8 mouse cellular contexts compared by ENCODE assay signal in genomic region chr2:132715421-132716070, GRCm38 (mm10). TPM values are rescaled to one million over a fixed set of nuclear protein-coding genes. Genes with fewer than 3 reads are reported as not detected.
DNase-seq lines count a peak whose midpoint lies in the region; ATAC-seq lines count a peak whose summit lies in the region.

No protein-coding gene starts in this region.

- H3K4me1 ChIP-seq in embryonic facial prominence, embryonic 14.5 days (ENCODE audit: control insufficient read depth, insufficient read depth, low read length): no peaks in the 10 kb centered on the region
- no peaks in the 10 kb centered on the region for H3K4me1 ChIP-seq in hindbrain, embryonic 11.5 days (replicated peaks; ENCODE audit: control insufficient read depth, insufficient read depth, low read length)

- DNase-seq in lung, postnatal 36 days: peak; percentile 35
- DNase-seq in lung, postnatal 14 days: no peak
- DNase-seq in embryonic facial prominence, embryonic 14.5 days (ENCODE audit: low spot score): peak; percentile 68
- DNase-seq in hindbrain, embryonic 11.5 days (ENCODE audit: low spot score): peak; percentile 28
- peak; percentile 55 for DNase-seq in retina, postnatal 7 days (ENCODE audit: low read depth, low spot score)
- no peak for DNase-seq in B cell, adult 2 months
- no peak for DNase-seq in thymus, postnatal 25 days
- DNase-seq in frontal cortex, postnatal 25 days (ENCODE audit: low spot score in 2 of 2): no peak

- no peak overlapping the region for H3K4me2 ChIP-seq in embryonic facial prominence, embryonic 14.5 days (ENCODE audit: low read depth, low read length)
- H3K4me2 ChIP-seq in hindbrain, embryonic 11.5 days (replicated peaks; ENCODE audit: low read depth, low read length): no peak overlapping the region

- H3K9ac ChIP-seq in embryonic facial prominence, embryonic 14.5 days (ENCODE audit: low read depth, low read length): no peak overlapping the region
- no peak overlapping the region for H3K9ac ChIP-seq in hindbrain, embryonic 11.5 days (ENCODE audit: low read depth, low read length)

- no peaks in the 10 kb centered on the region for H3K9me3 ChIP-seq in embryonic facial prominence, embryonic 14.5 days (ENCODE audit: control insufficient read depth, low read length)
- H3K9me3 ChIP-seq in hindbrain, embryonic 11.5 days (ENCODE audit: control insufficient read depth, low read length): no peaks in the 10 kb centered on the region

- ATAC-seq in embryonic facial prominence, embryonic 14.5 days (ENCODE audit: low read depth): peak; percentile 64; the same call in 1 of the 2 replicates
- ATAC-seq in hindbrain, embryonic 11.5 days (ENCODE audit: low FRiP score): 0 out of 2 replicates have a peak, but pooled peaks have one; percentile 30

- H3K27me3 ChIP-seq in embryonic facial prominence, embryonic 14.5 days (replicated peaks; ENCODE audit: control insufficient read depth, insufficient read depth, low read length): no peaks in the 10 kb centered on the region
- H3K27me3 ChIP-seq in hindbrain, embryonic 11.5 days (ENCODE audit: control insufficient read depth, insufficient read depth, low read length): no peaks in the 10 kb centered on the region

- no peaks in the 10 kb centered on the region for H3K36me3 ChIP-seq in embryonic facial prominence, embryonic 14.5 days (ENCODE audit: control insufficient read depth, insufficient read depth, low read length)
- no peaks in the 10 kb centered on the region for H3K36me3 ChIP-seq in hindbrain, embryonic 11.5 days (ENCODE audit: control insufficient read depth, insufficient read depth, low read length)

- no peak overlapping the region for H3K4me3 ChIP-seq in embryonic facial prominence, embryonic 14.5 days (ENCODE audit: low read depth, low read length)
- H3K4me3 ChIP-seq in hindbrain, embryonic 11.5 days (ENCODE audit: low read depth, low read length): no peak overlapping the region

- WGBS in embryonic facial prominence, embryonic 14.5 days: 63% methylated on average over 12 of the region's 12 CpGs
- WGBS in hindbrain, embryonic 11.5 days: 59% methylated on average over 12 of the region's 12 CpGs

- H3K27ac ChIP-seq in embryonic facial prominence, embryonic 14.5 days (replicated peaks; ENCODE audit: low read depth, low read length): no peak overlapping the region
- H3K27ac ChIP-seq in hindbrain, embryonic 11.5 days (ENCODE audit: low read depth, low read length): no peak overlapping the region

RNA-seq across cellular contexts. Expression of gene Shld1, which starts 28.8 kb away (rescaled TPM):
- 16.0 and 16.1 TPM in 2 replicates for polyA plus RNA-seq in embryonic facial prominence, embryonic 14.5 days (2014; fragmentation: Nextera tagmentation; extraction: Ambion mirVana)
- 18.0 and 20.0 TPM in 2 replicates for polyA plus RNA-seq in hindbrain, embryonic 11.5 days (2014; fragmentation: Nextera tagmentation; extraction: Ambion mirVana)

Comparison
In these comparisons a context has a peak if more than half of its experiments do, and no peak if none do; other contexts are left out.
1. DNase-seq: peak in lung, postnatal 36 days (single experiment), embryonic facial prominence, embryonic 14.5 days (single experiment), hindbrain, embryonic 11.5 days (single experiment) and retina, postnatal 7 days (single experiment); none in lung, postnatal 14 days (single experiment), B cell, adult 2 months (0 of 2), thymus, postnatal 25 days (single experiment) and frontal cortex, postnatal 25 days (0 of 2).